Mouse (Mus musculus): ENCODE results near the gene Khsrp. TPM values are rescaled to one million over a fixed set of nuclear protein-coding genes. Genes with fewer than 3 reads are reported as not detected.
"Not testable (repeated sequence)": the region's sequence is repeated elsewhere in the genome, so short reads cannot be mapped to it uniquely, and the experiment has no call there.

Khsrp gene
- total RNA-seq (2021) = 10 to 100 TPM; 20.8 to 27.9 TPM
- long read RNA-seq, experiment 1, partial matches to known transcripts = 0 of 10 reads
- long read RNA-seq, experiment 1, other reads (novel, unspliced or antisense) = 7 of 10 reads
- long read RNA-seq, experiment 2, partial matches to known transcripts = 4 of 12 reads
- long read RNA-seq, experiment 2, other reads (novel, unspliced or antisense) = 5 of 12 reads

DNA sequence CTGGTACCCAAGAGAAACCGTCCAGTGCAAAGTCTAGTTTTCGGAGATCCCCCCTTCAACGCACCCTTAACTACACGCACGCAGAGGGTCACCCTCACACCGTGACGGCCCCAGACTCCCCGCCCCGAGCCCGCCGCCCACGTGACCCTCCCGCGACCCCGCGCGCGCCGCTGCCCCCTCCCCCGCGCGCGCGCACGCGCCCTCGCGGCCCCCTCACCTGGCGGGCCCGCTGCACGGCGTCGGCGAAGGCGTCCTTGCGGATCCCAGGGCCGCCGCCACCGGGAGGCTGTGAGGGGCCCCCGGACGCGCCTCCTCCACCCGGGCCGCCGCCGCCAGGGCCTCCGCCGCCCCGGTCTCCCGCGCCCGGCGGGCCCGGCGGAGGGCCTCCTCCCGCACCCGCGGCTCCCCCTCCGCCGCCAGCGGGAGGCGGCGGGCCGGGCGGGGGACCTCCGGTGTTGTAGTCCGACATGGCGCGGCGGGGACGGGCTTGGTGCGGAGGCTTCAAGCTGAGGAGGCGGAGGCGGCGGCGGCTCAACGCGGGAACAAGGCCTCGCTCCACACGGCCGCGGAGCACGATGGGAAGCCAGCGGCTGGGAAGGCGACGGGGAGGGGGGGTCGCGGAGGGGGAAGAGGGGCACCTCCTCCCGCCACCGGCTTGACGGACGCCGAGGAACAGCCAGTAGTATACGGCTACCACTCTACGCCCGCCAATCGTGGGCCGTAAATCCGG lies at the start of gene Khsrp:
Khsrp (minus strand) TSS at position 592 of the 730 bp plus-strand sequence.
- intact Hi-C loops (cut with DNase I) = loop anchor here (2.0 to 5.0 kb wide), 2 partner anchors 18 to 939 kb away; no protein-coding TSS in a partner anchor
- DNase-seq = no peak

DNA sequence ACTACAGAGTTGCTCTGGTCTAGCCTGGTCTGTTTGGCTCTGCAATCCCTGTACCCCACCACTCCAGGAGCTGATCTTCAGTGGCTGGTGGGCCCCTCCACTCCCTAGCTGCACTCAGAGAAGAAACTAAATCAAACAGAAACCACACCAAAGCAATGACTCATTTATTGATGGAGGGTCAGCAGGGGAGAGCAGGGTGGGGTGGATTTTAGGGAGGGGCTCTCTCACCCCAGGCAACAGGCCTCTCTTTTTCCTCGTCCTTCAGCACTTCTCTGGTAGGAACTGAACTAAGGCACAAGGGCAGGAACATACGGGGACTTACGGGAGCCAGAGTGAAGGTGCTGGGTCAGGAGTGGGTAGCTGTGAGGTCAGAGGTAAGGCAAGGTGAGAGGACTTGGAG lies 48.6 kb upstream of the Khsrp start:
- intact Hi-C loops (cut with DNase I) = no loop called here
- no peak for DNase-seq

DNA sequence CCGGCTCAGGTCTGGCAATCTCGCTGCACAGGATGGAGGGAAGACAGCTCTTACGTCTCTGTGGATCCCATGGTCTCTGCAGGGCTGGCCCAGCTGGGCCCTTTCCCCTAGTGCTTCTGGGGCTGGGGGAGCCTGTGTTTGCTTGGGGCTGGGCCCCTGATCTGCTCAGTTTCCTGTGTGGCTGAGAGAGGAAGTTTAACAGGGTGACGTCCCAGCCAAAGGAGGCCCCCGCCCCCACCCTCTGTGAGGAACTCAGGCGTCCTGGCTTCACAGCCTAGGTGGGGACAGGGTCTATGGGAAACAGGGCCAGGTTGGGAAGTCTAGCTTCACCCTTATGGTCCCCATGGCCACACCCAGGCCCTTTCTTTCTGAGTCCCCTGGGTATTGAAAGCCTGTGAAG lies 47.0 kb upstream of the Khsrp start, which contains the start of gene Dennd1c:
Dennd1c (minus strand) TSS at position 179 of the 400 bp plus-strand sequence.
- intact Hi-C loops (cut with DNase I) = no loop called here

DNA sequence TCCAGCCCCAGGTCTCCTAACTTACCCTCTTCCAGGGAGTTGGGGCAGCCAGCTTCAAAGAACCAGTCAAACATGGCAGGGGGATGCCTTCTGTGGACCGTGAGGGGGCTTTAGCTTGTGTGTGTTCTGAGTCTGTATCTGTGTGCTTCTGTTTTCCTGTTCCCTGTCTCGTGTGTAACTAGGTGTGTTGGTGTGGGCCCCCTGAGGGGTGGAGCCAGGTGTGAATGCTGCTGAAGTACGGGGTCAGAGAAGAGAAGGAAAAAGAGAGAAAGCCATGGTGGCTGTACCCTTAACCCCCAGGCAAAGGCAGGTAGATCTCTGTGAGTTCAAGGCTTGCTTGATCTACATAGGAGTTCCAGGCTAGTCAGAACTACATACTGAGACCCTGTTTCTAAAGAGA lies 45.6 kb upstream of the Khsrp start:
- intact Hi-C loops (cut with DNase I) = no loop called here
- no peak for DNase-seq

More for the DNA sequence above, 47.0 kb upstream of the Khsrp start, which contains the start of gene Dennd1c:
- DNase-seq = no peak

DNA sequence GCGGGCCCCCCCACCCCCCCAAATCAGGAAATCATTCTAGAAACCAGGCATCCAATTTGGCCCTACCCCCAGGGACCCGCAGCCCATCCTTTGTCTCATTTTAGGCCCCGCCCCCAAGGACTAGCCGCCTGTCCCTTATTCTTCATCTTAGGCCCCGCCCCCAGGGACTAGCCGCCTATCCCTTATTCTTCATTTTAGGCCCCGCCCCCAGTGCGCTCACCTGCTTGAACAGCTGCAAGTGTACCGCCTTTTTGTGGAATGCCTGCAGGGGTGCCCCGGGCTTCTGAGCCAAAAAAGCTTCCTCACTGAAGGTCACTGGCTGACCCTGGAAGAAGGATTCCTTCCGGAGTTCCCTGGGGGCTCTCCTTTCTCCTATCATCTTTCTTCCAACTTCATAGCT lies 39.4 kb upstream of the Khsrp start:
- no peak for DNase-seq
- intact Hi-C loops (cut with DNase I) = no loop called here

DNA sequence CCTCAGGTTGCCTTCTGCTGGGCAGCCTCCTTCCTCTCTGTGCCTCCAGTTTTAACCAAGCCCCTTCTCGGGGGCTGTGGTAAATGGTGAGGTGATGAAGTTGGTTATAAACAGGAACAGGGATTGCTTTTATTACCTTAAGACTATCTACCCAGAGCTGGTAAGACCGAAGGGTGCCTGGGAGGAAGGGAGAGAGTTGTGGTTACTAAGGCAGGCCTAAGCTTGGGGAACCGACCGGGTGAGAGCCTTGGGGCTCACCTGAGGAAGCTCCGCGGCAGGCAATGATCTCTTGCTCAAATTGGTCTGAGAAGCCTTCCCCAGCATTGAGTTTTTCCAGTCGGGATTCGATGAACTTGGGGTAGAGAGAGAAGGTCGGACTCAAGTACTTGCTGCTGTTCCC lies 39.0 kb upstream of the Khsrp start:
- DNase-seq = no peak
- intact Hi-C loops (cut with DNase I) = no loop called here

DNA sequence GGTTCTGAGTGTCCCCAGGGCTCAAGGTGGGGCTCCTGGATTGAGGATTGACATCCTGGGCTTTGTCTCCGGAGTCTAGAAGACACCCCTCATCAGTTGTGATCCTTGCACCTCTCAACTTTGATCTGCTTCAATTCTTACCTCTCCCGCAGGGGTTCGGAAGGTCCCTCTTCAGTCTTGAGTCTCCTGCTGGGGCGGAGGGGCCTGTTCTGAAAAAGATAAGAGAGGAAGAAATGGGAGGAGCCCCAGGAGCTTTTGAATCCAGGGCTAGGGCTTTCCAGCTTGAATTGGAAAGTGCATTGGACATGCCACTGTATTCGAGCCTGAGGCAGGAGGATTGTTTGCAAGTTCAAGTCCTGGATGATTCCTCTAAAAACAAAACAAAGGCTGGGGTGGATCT lies 35.6 kb upstream of the Khsrp start:
- no peak for DNase-seq
- intact Hi-C loops (cut with DNase I) = loop anchor here (10.0 kb wide), 1 partner anchor 98 kb away; no protein-coding TSS in a partner anchor

DNA sequence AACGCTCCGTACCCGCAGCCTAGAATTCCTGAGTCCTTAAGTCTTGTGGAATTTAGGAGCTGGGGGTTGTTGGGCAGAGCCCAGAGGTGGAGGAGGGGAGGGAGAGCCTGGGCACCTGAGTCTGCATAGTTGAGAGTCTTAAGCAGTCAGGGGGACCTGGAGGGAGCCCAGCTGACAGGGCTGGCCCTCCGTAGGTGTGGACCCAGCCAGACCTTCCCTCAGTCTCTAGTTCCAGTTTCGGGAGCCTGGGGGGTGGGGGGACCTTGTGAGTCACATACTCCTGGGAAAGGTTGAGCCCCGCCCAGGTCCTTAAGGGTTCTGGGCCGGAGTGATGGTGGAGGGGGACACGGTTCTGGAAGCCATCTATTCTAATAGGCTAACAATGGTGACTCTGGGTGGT lies 31.7 kb upstream of the Khsrp start:
- no peak for DNase-seq
- intact Hi-C loops (cut with DNase I) = loop anchor here (5.0 to 10.0 kb wide), 2 partner anchors 66 to 102 kb away; partner anchors contain the start of gene Alkbh7

DNA sequence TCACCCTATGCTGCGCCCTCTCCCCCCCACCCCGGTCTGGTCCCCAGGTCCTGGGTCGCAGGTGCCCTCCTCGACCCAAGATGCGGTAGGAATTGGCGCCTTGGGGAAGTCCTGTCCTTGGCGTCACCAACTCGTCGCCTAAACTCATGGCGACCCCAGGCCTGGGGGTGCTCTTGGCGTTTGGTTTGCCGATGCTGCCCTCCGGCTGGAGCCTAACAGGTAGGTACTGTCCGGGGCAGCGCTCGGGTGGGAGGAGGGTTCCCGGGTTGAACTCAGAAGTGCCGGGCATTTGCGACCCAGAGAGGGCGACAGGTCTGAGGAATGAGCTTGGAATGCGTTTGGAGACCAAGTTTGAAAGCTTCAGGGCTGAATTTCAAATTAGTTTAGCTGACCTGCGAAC lies 31.2 kb upstream of the Khsrp start:
- no peak for DNase-seq
- intact Hi-C loops (cut with DNase I) = loop anchor here (5.0 to 10.0 kb wide), 2 partner anchors 65 to 102 kb away; partner anchors contain the start of gene Alkbh7

DNA sequence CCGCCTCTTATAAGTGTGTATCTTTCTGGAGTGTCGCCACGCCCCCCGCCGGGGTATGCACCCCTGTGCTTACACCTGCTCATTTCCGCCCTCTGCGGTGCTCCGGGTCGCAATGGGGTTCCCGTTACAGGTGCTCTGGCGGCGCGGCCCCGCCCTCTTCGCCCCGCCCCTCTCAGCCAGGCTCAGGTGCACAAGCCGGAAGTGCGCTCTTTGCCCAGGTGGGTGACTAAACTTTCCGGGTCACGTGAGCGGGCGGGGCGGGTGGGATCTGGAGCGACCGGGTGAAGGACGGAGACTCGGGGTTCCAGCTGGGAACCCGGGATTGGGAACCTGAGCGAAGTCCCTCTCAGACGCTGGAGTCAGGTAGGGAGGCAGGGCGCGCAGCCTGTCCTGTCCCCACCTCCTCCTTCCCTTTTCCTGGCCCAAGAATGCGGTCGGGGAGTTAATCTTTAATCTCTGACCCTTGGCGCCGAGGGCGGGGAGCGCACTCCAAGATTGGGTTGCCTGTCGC lies 30.7 kb upstream of the Khsrp start:
- DNase-seq = no peak

DNA sequence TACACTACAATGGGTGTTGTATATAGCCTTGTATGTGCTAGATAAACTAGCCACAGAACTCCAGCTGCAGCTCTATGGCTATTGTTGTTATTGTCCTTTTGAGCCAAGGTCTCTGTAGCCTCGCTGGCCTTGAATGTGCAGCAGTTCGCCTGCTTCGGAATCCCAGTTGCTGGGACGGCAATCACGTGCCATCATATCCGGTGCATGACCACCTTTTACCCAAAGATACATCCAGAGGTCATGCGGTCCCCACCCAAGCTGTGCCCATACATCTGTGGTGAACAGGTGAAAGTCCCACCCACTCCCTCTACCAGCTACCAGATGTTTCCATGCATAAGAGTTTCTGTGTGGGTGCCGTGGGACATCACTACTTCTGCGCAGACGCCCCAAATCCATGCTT lies 29.7 kb upstream of the Khsrp start:
- no peak for DNase-seq
- intact Hi-C loops (cut with DNase I) = loop anchor here (5.0 to 10.0 kb wide), 2 partner anchors 64 to 104 kb away; partner anchors contain the start of gene Alkbh7

More for the DNA sequence above, 30.7 kb upstream of the Khsrp start:
- intact Hi-C loops (cut with DNase I) = loop anchor here (5.0 to 10.0 kb wide), 2 partner anchors 65 to 103 kb away; partner anchors contain the start of gene Alkbh7

DNA sequence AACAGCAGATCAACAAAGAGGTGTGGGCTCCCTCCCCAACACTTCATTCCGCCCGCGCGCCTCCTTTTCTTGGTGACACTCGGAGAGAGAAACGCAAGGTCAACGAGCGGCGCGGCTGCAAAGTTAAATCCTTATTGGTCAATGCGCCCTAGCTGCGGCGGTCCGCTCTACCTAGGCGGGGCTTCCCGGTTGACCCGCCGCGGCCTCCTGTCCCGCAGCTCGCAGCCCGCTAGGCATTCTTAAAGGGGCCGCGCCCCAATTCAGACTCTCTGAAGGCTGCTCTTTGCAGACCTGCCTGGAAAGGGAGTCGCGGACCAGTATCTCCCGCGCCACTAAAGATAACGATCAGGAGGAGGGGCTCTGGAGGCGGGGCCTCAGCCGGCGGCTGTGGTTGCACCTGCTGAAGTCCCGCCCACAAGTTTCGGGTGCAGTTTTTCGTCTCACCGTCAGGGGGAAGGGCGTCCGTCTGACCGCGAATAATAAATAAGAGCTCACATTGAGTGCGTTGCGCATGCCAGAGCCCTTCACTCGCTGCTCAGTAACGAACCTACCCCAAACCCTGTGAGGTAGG lies 29.0 kb upstream of the Khsrp start:
- DNase-seq = peak; percentile 90 to 94
- intact Hi-C loops (cut with DNase I) = loop anchor here (5.0 to 10.0 kb wide), 2 partner anchors 63 to 104 kb away; partner anchors contain the start of gene Alkbh7

DNA sequence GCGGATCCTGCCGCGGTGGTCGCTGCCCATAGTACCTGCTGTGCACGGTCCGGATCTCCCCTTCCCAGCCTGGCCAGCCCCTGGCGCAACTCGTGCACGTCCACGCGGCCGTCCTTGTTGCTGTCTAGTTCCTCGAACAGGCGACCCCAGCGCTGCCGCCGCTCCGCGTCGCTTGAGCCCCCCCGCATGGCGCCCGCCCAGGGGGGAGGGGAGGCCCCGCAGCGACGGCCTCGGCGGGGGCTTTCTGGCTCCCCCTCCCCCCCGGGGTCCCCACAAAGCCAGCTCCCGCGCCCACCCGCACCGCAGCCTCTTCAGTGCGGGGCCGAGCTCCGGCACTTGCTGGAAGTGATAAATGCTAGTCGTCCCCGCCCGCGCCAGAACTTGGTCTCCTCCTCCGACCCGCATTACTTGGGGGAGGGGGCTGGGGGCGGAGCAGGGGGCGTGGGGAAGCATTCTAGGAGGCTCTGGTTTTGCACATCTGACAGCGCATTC lies 28.2 kb upstream of the Khsrp start, which contains the start of gene Slc25a23:
Slc25a23 (minus strand) TSS at position 378 of the 492 bp plus-strand sequence.
- DNase-seq = peak; percentile 45 to 48
- intact Hi-C loops (cut with DNase I) = loop anchor here (5.0 kb wide), 1 partner anchor 232 kb away; no protein-coding TSS in a partner anchor

DNA sequence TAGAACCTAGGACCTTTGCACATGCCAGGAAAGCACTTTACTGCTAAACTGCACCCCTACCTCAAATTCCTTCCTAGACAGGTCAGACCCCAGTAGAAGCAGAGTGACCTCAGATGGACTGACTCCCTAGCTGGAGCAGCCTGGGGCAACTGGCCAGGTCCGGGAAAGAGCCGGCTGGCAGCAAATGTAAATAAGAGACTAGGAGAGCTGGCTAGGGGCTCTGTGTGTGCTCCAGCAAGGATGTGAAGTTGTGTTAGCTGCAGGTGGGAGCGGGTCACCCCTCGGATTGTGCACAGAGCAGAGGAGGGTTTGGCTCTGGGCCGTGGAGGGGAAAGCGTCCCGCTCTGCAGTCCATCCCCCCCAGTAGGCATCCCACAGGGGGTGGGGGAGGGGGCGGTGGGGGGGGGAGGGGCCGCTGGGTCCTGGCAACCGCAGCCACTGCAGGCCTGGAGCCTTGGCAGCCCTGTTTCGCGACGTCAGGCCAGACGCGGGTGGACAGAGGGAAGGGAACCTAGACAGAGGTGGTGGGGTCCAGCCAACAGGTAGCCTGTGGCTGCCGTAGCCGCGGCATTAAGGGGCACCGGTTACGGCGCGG lies 27.7 kb upstream of the Khsrp start, which contains the start of gene Crb3:
Crb3 (plus strand) TSS at position 215 of the 595 bp plus-strand sequence.
- DNase-seq = peak; percentile 27 to 31
- intact Hi-C loops (cut with DNase I) = loop anchor here (5.0 kb wide), 1 partner anchor 232 kb away; no protein-coding TSS in a partner anchor

DNA sequence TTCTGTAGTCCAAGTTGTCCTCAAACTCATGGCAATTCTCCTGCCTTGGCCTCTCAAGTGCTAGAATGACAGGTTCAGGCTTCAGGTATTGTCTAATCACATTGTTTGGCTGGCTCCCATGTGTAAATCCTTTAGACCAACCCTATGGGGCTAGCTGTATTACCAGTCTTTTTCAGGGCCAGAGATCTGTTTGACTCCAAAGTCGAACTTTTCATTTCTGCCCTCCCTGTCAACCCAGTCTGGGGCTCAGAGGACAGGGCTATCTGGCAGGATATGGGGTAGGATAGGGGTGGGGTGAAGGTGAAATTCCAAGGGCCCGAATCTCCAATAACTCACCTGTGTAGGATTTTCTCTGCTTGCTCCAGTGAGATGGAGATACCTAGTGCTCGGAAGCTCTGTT lies 24.9 kb upstream of the Khsrp start:
- no peak for DNase-seq
- intact Hi-C loops (cut with DNase I) = loop anchor here (5.0 kb wide), 1 partner anchor 229 kb away; no protein-coding TSS in a partner anchor

DNA sequence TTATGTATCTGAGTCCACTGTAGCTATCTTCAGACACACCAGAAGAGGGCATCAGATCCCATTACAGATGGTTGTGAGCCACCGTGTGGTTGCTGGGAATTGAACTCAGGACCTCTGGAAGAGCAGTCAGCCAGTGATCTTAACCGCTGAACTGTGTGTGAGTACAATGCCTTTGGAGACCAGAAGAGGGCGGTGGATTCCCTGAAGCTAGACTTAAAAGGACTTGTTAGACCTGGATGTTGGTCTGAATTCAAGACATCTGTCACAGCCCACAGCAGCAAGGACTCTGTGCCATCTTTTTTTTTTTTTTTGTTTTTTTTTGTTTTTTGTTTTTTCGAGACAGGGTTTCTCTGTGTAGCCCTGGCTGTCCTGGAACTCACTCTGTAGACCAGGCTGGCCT lies 20.4 kb upstream of the Khsrp start:
- DNase-seq; intact Hi-C loops (cut with DNase I): not testable (repeated sequence)

DNA sequence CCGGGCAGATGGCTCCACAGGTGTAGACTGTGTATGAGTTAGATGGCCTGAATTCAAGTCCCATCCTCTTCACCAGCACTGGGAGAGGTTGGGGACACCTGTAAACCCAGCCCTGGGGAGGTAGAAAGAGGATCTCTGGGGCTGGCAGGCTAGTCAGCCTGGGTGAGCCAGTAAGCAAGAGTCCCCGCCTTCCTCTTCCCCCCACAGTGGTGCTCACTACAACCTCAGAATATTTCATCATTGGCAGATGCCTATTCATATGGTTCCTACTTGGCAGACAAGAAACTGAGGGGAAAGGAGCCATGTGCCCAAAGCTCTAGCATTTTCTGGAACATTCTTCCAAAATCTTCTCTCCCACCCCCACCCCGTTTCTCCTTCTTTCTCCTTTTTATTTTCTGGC lies 17.5 kb upstream of the Khsrp start:
- DNase-seq = no peak
- intact Hi-C loops (cut with DNase I) = no loop called here

DNA sequence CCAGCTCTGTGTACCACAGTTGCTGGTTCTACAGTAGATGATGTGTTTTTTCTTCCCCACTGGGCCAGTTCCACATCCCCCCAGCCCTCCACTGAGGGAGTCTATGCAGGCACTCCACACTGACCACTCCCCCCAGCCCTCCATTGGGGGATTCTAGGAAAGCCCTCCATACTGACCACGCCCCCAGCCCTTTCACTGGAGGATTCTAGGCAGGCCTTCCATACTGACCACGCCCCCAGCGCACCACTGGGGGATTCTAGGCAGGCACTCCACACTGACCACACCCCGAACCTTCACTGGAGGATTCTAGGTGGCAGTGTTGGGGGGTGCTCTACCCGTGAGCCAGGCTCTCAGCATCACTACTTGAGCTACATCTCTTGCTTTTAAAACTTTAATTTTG lies 16.1 kb upstream of the Khsrp start:
- intact Hi-C loops (cut with DNase I) = no loop called here
- no peak for DNase-seq

DNA sequence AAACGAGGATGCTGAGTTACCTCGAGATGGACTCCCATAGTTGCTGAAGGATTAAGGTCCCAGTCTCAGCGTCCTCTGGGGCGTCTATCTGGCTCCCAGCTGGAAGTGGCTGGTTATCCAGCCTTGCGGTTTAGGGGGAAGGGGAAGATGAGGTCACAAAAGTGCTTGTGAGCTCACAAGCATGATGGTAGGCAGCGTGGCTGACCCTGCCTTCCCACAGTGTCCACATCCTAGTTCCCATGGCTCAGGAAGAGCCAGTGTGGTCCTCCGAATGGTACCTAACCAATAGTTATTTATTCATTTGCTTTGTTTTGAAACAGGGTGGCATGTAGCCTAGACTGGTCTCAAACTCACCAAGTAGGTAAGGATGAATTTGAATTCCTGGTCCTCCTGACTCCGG lies 10.2 kb upstream of the Khsrp start, which contains the start of gene Slc25a41:
Slc25a41 (minus strand) TSS at position 101 of the 400 bp plus-strand sequence.
- no peak for DNase-seq
- intact Hi-C loops (cut with DNase I) = no loop called here

DNA sequence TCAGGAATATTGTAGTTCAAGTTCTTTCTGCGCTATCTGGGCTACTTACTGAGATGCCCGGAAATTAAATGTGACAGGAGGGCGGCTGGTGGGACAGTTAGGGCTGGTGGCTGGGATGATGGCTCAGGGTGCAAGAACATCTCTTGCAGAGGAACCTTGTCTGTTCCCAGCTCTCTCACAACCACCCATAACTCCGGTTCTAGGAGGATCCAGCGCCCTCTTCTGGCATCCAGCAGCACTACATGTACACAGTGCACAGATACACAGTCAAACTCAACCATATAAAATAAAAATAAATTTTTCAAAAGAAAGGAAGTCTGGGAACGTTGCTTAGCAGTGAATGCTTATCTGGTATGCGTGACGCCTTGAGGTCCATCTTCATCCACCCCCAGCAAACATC lies 7.7 kb upstream of the Khsrp start:
- intact Hi-C loops (cut with DNase I) = no loop called here

More for the DNA sequence above, 7.7 kb upstream of the Khsrp start:
- DNase-seq = no peak
